Mouse (Mus musculus) G1E (cell line): ENCODE results near the gene Olfr30. TPM values are rescaled to one million over a fixed set of nuclear protein-coding genes. Genes with fewer than 3 reads are reported as not detected.
"Not testable (repeated sequence)": the region's sequence is repeated elsewhere in the genome, so short reads cannot be mapped to it uniquely, and the experiment has no call there.

Experiments used
- ATAC-seq: 2 replicates; pipeline ENCODE4 v1.8.0; 2016; ENCODE audit warnings: mild to moderate bottlenecking; ENCODE audit not compliant: insufficient number of reproducible peaks, poor library complexity, low FRiP score, severe bottlenecking; ENCODE audit errors: extremely low read depth
- DNase-seq: peaks from one replicate; pipeline ENCODE4 v3.0.0; 2012; ENCODE audit warnings: low spot score
- H3K27me3 ChIP-seq: 2 replicates; pipeline ENCODE4 v1.6.1; 2012; ENCODE audit warnings: mild to moderate bottlenecking, low read length, inconsistent platforms; ENCODE audit not compliant: insufficient read depth
- H3K36me3 ChIP-seq: replicated peaks from 2 replicates; pipeline ENCODE3; 2012; ENCODE audit warnings: mild to moderate bottlenecking, inconsistent platforms
- H3K4me1 ChIP-seq: 2 replicates; pipeline ENCODE4 v1.6.1; 2012; ENCODE audit warnings: low read depth, low read length, inconsistent platforms, mixed read lengths; ENCODE audit not compliant: insufficient read depth
- H3K4me3 ChIP-seq: 2 replicates; pipeline ENCODE4 v1.5.1; 2012; ENCODE audit warnings: low read depth, mild to moderate bottlenecking, inconsistent platforms, low read length, moderate library complexity, mixed read lengths
- H3K9me3 ChIP-seq: replicated peaks from 2 replicates; pipeline ENCODE4 v1.6.1; 2012; ENCODE audit warnings: inconsistent platforms
- CTCF ChIP-seq: IDR thresholded peaks from 2 replicates; pipeline ENCODE4 v1.5.1; 2012; ENCODE audit warnings: low read depth, low read length, inconsistent platforms, mixed read lengths
- GATA1 ChIP-seq: IDR thresholded peaks from 2 replicates; pipeline ENCODE4 v1.6.1; 2012; ENCODE audit warnings: borderline replicate concordance, low read length, inconsistent platforms, mixed read lengths
- GATA2 ChIP-seq: IDR thresholded peaks from 2 replicates; pipeline ENCODE4 v1.6.1; 2012; ENCODE audit warnings: low read depth, low read length, inconsistent platforms, borderline replicate concordance
- POLR2AphosphoS5 ChIP-seq: IDR thresholded peaks from 2 replicates; pipeline ENCODE4 v1.6.1; 2012; ENCODE audit warnings: low read depth, low read length, inconsistent platforms; ENCODE audit not compliant: insufficient replicate concordance
- TAL1 ChIP-seq: conservative IDR thresholded peaks from 2 replicates; pipeline ENCODE4 v1.6.1; 2012; ENCODE audit warnings: low read depth, low read length, inconsistent platforms, mixed read lengths
- polyA plus RNA-seq: library from polyadenylated mRNA; stranded (reverse); fragments of >175 nt; gene quantifications from 2 replicates; pipeline ENCODE4 v1.2.3, GENCODE M21; 2012
- total RNA-seq, 2 experiments: library from RNA; stranded (forward) in 1 of 2; stranded (reverse) in 1 of 2; fragments of 200-1000 nt in 1 of 2; fragments of >200 nt in 1 of 2; fragmentation: Nextera tagmentation in 1 of 2; gene quantifications; 2 replicates each; pipeline ENCODE4 v1.2.3; 2014 to 2017

Olfr30 gene
- total RNA-seq (2014; fragmentation: Nextera tagmentation) = not detected in 2 replicates
- 0.12 TPM in 1 of 2 replicates, not detected in the other for total RNA-seq (2017)
- polyA plus RNA-seq = not detected in 2 replicates

GRCm38 (mm10) chr11:58462170-58462569 is at the start of gene Olfr30:
Olfr30 (minus strand) TSS chr11:58462270.
- Histone ChIP-seq H3K27me3 (peaks cover 22% of the 10 kb centered on the region), H3K4me3 (no peak within 1 kb of the TSS), H3K36me3 (no peaks in the 10 kb centered on the region), H3K4me1 (no peaks in the 10 kb centered on the region), H3K9me3 (no peaks in the 10 kb centered on the region)
- ATAC-seq = no peak
- DNase-seq = no peak
- TF ChIP-seq CTCF = no peak

GRCm38 (mm10) chr11:58509058-58509457 is 47.0 kb upstream of the Olfr30 start:
- not testable (repeated sequence) for H3K36me3 ChIP-seq, H3K9me3 ChIP-seq, DNase-seq, H3K4me1 ChIP-seq, H3K27me3 ChIP-seq
- peak; percentile 54; the same call in 1 of the 2 replicates for ATAC-seq
- H3K4me3 ChIP-seq = peak overlapping the region; percentile 44; the same call in 1 of the 2 replicates

GRCm38 (mm10) chr11:58502472-58502871 is 40.4 kb upstream of the Olfr30 start, which contains the start of gene Olfr331:
Olfr331 (minus strand) TSS chr11:58502572.
- DNase-seq, H3K36me3 ChIP-seq, H3K4me3 ChIP-seq, ATAC-seq, H3K27me3 ChIP-seq, H3K9me3 ChIP-seq, H3K4me1 ChIP-seq: not testable (repeated sequence)

- H3K4me1 ChIP-seq = no peaks in the 10 kb centered on the region
- H3K27me3 ChIP-seq = peaks cover 10% of the 10 kb centered on the region
- no peak overlapping the region for H3K4me3 ChIP-seq
- no peak for ATAC-seq
- no peak for TF ChIP-seq TAL1
- TF ChIP-seq GATA1 = no peak
- TF ChIP-seq GATA2 = no peak
- no peak for TF ChIP-seq POLR2AphosphoS5
- no peak for TF ChIP-seq CTCF
- no peak for DNase-seq
- no peaks in the 10 kb centered on the region for H3K9me3 ChIP-seq
- H3K36me3 ChIP-seq = no peaks in the 10 kb centered on the region
Observed at GRCm38 (mm10) chr11:58499290-58499689, 37.2 kb upstream of the Olfr30 start.

GRCm38 (mm10) chr11:58498761-58499160 is 36.7 kb upstream of the Olfr30 start:
- ATAC-seq = no peak
- H3K36me3 ChIP-seq = no peaks in the 10 kb centered on the region
- peaks cover 10% of the 10 kb centered on the region for H3K27me3 ChIP-seq
- no peaks in the 10 kb centered on the region for H3K4me1 ChIP-seq
- no peaks in the 10 kb centered on the region for H3K9me3 ChIP-seq
- H3K4me3 ChIP-seq = no peak overlapping the region
- DNase-seq = no peak
- TF ChIP-seq TAL1 = no peak
- TF ChIP-seq GATA1 = no peak
- TF ChIP-seq POLR2AphosphoS5 = no peak
- no peak for TF ChIP-seq GATA2
- no peak for TF ChIP-seq CTCF

- ATAC-seq (no peak), DNase-seq (no peak)
- no peaks in the 10 kb centered on the region for H3K9me3 ChIP-seq
- no peak for TF ChIP-seq POLR2AphosphoS5
- no peak for TF ChIP-seq GATA2
- no peak for TF ChIP-seq TAL1
- TF ChIP-seq GATA1 = no peak
- H3K27me3 ChIP-seq = peaks cover 11% of the 10 kb centered on the region
- no peak within 1 kb of the TSS for H3K4me3 ChIP-seq
- no peaks in the 10 kb centered on the region for H3K4me1 ChIP-seq
- H3K36me3 ChIP-seq = no peaks in the 10 kb centered on the region
Observed at GRCm38 (mm10) chr11:58492455-58492854, 30.4 kb upstream of the Olfr30 start, which contains the start of gene Olfr332. Olfr332 (minus strand) TSS chr11:58492555.

GRCm38 (mm10) chr11:58453592-58453991 is 8.5 kb downstream of the Olfr30 start:
- H3K4me1 ChIP-seq = no peaks in the 10 kb centered on the region
- no peaks in the 10 kb centered on the region for H3K36me3 ChIP-seq
- no peak overlapping the region for H3K4me3 ChIP-seq
- ATAC-seq = no peak
- peaks cover 24% of the 10 kb centered on the region for H3K27me3 ChIP-seq
- no peak for DNase-seq
- TF ChIP-seq POLR2AphosphoS5 (no peak), GATA1 (no peak), TAL1 (no peak), GATA2 (no peak), CTCF (no peak)
- H3K9me3 ChIP-seq = no peaks in the 10 kb centered on the region

- Histone ChIP-seq H3K9me3 (no peaks in the 10 kb centered on the region; the same call in 1 of the 2 replicates), H3K36me3 (no peaks in the 10 kb centered on the region), H3K27me3 (peaks cover 21% of the 10 kb centered on the region), H3K4me3 (no peak within 1 kb of the TSS), H3K4me1 (no peaks in the 10 kb centered on the region)
- ATAC-seq (no peak), DNase-seq (no peak)
- TF ChIP-seq CTCF (no peak), TAL1 (no peak), POLR2AphosphoS5 (no peak), GATA1 (no peak), GATA2 (no peak)
Observed at GRCm38 (mm10) chr11:58452759-58453158, 9.3 kb downstream of the Olfr30 start, which contains the start of gene Lypd9. Lypd9 (minus strand) TSS chr11:58452923.
